Mouse (Mus musculus): ENCODE data around the gene Pkd1l2. TPM values are rescaled to one million over a fixed set of nuclear protein-coding genes. Genes with fewer than 3 reads are reported as not detected.
A peak's percentile ranks its signal among the peaks of the same experiment; 100 is the strongest.

Gene Pkd1l2
- under 1 TPM in 1 of 2 experiments, not detected in 1; 0.10 TPM for total RNA-seq (2021)
- long read RNA-seq, experiment 1 = 0 reads
- long read RNA-seq, experiment 2 = 0 reads

- Histone ChIP-seq H3K4me3 (no peak within 1 kb of the TSS), H3K27ac (no peak within 1 kb of the TSS)
- TF ChIP-seq CTCF (conservative IDR thresholded peaks at IDR 0.05) = no peak
- no peak for DNase-seq (ENCODE audit: low spot score in 2 of 2)
Measured at GRCm38 (mm10) chr8:117082399-117082872, at the start of gene Pkd1l2. TSS of gene Pkd1l2 (minus strand) at chr8:117082449.

GRCm38 (mm10) chr8:117127063-117127462 lies 44.8 kb upstream of the Pkd1l2 start:
- peak; percentile 51 for TF ChIP-seq CTCF (conservative IDR thresholded peaks at IDR 0.05)
- no peak for DNase-seq (ENCODE audit: low spot score in 2 of 2)
- no peak overlapping the region for H3K4me3 ChIP-seq
- no peak overlapping the region for H3K27ac ChIP-seq

- no peak for DNase-seq (ENCODE audit: low spot score in 2 of 2)
- Histone ChIP-seq H3K4me3 (no peak overlapping the region), H3K27ac (no peak overlapping the region)
- TF ChIP-seq CTCF (conservative IDR thresholded peaks at IDR 0.05) = no peak
Measured at GRCm38 (mm10) chr8:117126411-117126810, 44.2 kb upstream of the Pkd1l2 start.

GRCm38 (mm10) chr8:117125854-117126253 lies 43.6 kb upstream of the Pkd1l2 start:
- TF ChIP-seq CTCF (conservative IDR thresholded peaks at IDR 0.05) = no peak
- H3K4me3 ChIP-seq = no peak overlapping the region
- no peak overlapping the region for H3K27ac ChIP-seq
- DNase-seq (ENCODE audit: low spot score in 2 of 2) = no peak

GRCm38 (mm10) chr8:117123850-117124633 lies 41.8 kb upstream of the Pkd1l2 start:
- no peak for TF ChIP-seq CTCF (conservative IDR thresholded peaks at IDR 0.05)
- H3K27ac ChIP-seq = no peak overlapping the region
- no peak for DNase-seq (ENCODE audit: low spot score in 2 of 2)
- H3K4me3 ChIP-seq = no peak overlapping the region

- no peak for TF ChIP-seq CTCF (conservative IDR thresholded peaks at IDR 0.05)
- DNase-seq (ENCODE audit: low spot score in 2 of 2) = no peak
- Histone ChIP-seq H3K4me3 (no peak overlapping the region), H3K27ac (no peak overlapping the region)
Measured at GRCm38 (mm10) chr8:117121277-117121676, 39.0 kb upstream of the Pkd1l2 start.

- no peak overlapping the region for H3K4me3 ChIP-seq
- no peak for TF ChIP-seq CTCF (conservative IDR thresholded peaks at IDR 0.05)
- DNase-seq (ENCODE audit: low spot score in 2 of 2) = no peak
Measured at GRCm38 (mm10) chr8:117118409-117118808, 36.2 kb upstream of the Pkd1l2 start.

GRCm38 (mm10) chr8:117116534-117116933 lies 34.3 kb upstream of the Pkd1l2 start:
- H3K4me3 ChIP-seq = no peak overlapping the region
- TF ChIP-seq CTCF (conservative IDR thresholded peaks at IDR 0.05) = no peak
- DNase-seq (ENCODE audit: low spot score in 2 of 2) = no peak
- no peak overlapping the region for H3K27ac ChIP-seq

More at GRCm38 (mm10) chr8:117118409-117118808, 36.2 kb upstream of the Pkd1l2 start:
- H3K27ac ChIP-seq = no peak overlapping the region

GRCm38 (mm10) chr8:117115676-117116446 lies 33.6 kb upstream of the Pkd1l2 start:
- TF ChIP-seq CTCF (conservative IDR thresholded peaks at IDR 0.05) = no peak
- H3K27ac ChIP-seq = no peak overlapping the region
- H3K4me3 ChIP-seq = no peak overlapping the region

GRCm38 (mm10) chr8:117115094-117115493 lies 32.8 kb upstream of the Pkd1l2 start:
- Histone ChIP-seq H3K27ac (no peak overlapping the region), H3K4me3 (no peak overlapping the region)
- TF ChIP-seq CTCF (conservative IDR thresholded peaks at IDR 0.05) = no peak
- no peak for DNase-seq (ENCODE audit: low spot score in 2 of 2)

More at GRCm38 (mm10) chr8:117115676-117116446, 33.6 kb upstream of the Pkd1l2 start:
- DNase-seq (ENCODE audit: low spot score in 2 of 2) = no peak

GRCm38 (mm10) chr8:117112261-117112660 lies 30.0 kb upstream of the Pkd1l2 start:
- Histone ChIP-seq H3K27ac (no peak overlapping the region), H3K4me3 (no peak overlapping the region)
- DNase-seq (ENCODE audit: low spot score in 2 of 2) = no peak
- no peak for TF ChIP-seq CTCF (conservative IDR thresholded peaks at IDR 0.05)

- no peak for TF ChIP-seq CTCF (conservative IDR thresholded peaks at IDR 0.05)
- no peak for DNase-seq (ENCODE audit: low spot score in 2 of 2)
Measured at GRCm38 (mm10) chr8:117111641-117112040, 29.4 kb upstream of the Pkd1l2 start.

GRCm38 (mm10) chr8:117109801-117110390 lies 27.6 kb upstream of the Pkd1l2 start:
- peak; percentile 84 for TF ChIP-seq CTCF (conservative IDR thresholded peaks at IDR 0.05)
- DNase-seq (ENCODE audit: low spot score in 2 of 2) = peak; percentile 16 to 55
- no peak overlapping the region for H3K4me3 ChIP-seq
- H3K27ac ChIP-seq = no peak overlapping the region

More at GRCm38 (mm10) chr8:117111641-117112040, 29.4 kb upstream of the Pkd1l2 start:
- H3K4me3 ChIP-seq = no peak overlapping the region
- H3K27ac ChIP-seq = no peak overlapping the region
